Mouse (Mus musculus) bone marrow macrophage, adult 2 months (primary cell): ENCODE measurements around the gene Hsd3b5. TPM values are rescaled to one million over a fixed set of nuclear protein-coding genes. Genes with fewer than 3 reads are reported as not detected.

ENCODE experiments used
- polyA plus RNA-seq: library from polyadenylated mRNA; stranded (reverse); fragments of >200 nt; gene quantifications from 2 replicates; pipeline ENCODE4 v1.2.4, GENCODE M21; 2012; ENCODE audit not compliant: missing spikeins, insufficient read depth, insufficient read length

Hsd3b5 gene
- polyA plus RNA-seq, 1 experiment, result not detected

Other genes starting within 250 kb of the Hsd3b5 start
- 0.25 TPM in 1 of 2 replicates, not detected in the other for gene Zfp697, start 247.8 kb downstream of the Hsd3b5 start, polyA plus RNA-seq
- gene Gm4450, start 173.1 kb downstream of the Hsd3b5 start, polyA plus RNA-seq, result not detected in 2 replicates
- gene Hsd3b4, start 119.7 kb downstream of the Hsd3b5 start, polyA plus RNA-seq, result not detected in 2 replicates
- gene Gm10681, start 41.4 kb downstream of the Hsd3b5 start, polyA plus RNA-seq, result not detected in 2 replicates
- not detected in 2 replicates for gene Hsd3b2, start 94.3 kb upstream of the Hsd3b5 start, polyA plus RNA-seq
- not detected in 2 replicates for gene Hsd3b3, start 132.9 kb upstream of the Hsd3b5 start, polyA plus RNA-seq
- not detected in 2 replicates for gene Hsd3b6, start 184.2 kb upstream of the Hsd3b5 start, polyA plus RNA-seq
- gene Hsd3b1, start 229.5 kb upstream of the Hsd3b5 start, polyA plus RNA-seq, result not detected in 2 replicates